Mouse (Mus musculus) MN1 (cell line): ENCODE measurements around the gene Ryr1.

ENCODE experiments used
- DNase-seq: peaks from one replicate; pipeline ENCODE4 v3.0.0-alpha.2; 2016; ENCODE audit warnings: low spot score

The Ryr1 gene

DNA sequence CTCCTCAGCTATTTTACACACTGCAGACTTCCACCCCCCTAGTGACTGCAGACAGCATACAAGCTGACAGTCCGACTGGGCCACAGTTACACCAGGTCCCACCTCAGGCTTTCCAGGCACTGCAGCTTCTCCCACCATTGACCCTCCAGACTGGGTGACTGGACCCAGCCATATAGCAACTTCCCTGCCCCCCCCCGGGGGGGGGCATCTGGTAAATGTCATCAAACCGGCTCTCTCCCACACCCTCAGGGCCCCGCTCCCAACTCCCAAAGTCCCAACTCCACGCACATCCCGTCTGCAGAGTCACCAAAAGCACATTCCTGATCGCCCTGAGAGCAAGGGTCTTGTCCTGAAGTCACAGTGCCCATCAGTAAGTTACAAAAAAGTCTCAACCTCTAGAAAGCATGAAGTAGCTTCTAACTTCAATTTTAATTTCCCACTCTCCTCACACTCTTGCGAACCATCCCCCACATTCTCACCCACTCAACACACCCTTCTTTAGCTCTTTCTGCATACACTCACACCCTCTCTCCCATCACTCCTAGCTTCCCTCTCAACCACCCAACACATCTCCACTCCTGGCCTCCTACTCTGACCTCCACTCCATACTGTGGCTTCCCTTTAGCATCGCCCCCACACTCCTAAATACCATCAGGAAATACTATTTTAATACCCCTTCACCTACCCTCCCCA, 164.5 kb downstream of the Ryr1 start:
- no peak for DNase-seq

DNA sequence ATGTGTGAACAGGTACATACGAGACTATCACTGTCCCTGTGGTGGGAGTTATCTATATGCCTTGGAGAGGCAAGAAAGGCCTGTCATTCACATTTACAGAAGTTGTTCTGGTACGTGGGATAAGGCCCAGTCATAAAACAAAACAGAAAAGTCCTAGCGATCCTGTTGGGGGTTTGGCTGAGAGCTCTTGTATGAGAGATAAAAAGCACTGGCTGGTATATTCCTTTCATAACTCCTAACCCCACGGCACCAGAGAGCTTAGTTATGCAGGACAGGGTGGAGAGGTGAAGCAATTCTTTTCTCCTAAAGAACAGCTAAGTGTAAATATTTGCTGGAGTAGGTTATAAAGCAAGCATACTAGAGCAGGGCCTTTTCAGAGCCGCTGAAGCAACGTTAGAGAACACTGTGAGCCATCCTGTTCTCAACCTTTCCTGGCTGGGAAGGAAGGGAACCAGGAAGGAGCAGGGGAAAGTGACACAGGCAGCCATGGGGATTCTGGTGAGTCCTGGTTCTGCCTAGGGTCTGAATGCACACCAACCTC, 165.4 kb downstream of the Ryr1 start:
- no peak for DNase-seq

GRCm38 (mm10) chr7:28958770-28959169, 166.2 kb downstream of the Ryr1 start:
- no peak for DNase-seq

DNA sequence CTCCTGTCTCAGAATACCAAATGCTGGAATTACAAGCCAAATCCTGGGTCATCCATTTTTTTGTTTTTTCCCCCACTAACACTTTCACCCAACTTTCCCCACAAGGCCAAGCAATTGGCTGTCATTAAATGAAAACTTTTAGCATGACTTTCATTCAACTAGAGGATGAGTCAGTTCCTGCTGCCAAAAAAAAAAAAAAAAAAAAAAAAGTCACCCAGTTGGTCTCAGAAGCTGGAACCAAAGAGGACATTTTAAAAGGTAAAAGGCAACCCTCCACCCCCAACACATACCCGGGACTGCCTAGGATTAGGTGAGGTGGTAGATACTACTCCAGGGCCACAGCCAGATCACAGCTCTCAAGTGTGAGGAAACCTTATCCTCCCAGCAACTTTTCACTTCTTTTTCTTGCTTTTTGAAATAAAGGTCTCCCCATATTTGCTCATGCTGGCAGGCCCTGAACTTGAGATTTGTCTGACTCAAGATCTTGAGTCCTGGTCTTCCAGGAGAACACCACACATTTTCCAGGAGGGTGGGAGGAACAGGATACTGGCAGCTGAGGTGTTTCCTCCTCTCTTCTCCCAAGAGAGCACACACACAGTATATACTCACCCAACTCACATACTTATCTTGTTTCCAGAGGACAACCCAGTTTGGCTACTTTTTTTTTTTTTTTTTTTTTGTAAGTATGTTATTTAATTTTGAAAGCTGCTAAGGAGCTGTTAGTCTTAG, 166.8 kb downstream of the Ryr1 start:
- no peak for DNase-seq

DNA sequence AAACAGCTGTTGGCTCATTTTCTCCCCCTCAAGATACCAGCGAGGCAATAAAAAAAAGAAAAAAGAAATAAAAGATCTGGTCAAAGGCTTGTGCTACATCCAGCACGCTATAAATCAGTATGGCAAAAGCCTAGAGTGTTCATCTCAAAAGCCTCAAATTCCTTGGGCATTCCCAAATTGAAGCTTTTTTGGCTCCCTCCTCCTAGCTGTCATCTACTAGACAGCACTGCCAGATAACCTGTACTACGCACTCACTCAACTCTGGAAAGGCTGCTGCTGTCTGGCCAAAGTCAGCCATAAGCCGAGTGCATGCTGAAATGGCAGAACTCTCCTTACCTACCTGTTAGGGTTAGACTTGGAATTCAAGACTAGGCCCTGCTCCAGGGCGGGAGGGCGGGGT, 167.7 kb downstream of the Ryr1 start:
- DNase-seq, result no peak

DNA sequence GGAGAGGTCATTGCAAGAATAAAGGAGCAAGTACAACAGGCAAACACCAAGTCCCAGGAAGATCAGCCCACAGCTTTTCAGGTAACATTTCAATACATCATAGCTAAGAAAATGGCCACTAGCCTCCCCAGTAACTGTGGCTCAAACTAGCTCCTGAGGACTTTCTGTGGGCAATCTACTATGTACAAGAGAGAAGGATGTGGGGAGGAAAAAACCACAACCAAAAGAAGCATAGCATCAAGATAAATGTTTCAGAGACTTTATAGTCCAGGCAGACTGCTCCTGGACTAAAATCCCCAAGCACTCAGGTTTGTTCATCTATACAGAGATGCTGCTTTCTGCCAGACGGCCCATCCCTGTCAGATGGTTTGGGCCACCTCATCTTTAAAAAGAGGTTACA, 168.7 kb downstream of the Ryr1 start:
- DNase-seq, result no peak

- no peak for DNase-seq
These were observed 169.6 kb downstream of the Ryr1 start for GRCm38 (mm10) chr7:28955295-28955897.

GRCm38 (mm10) chr7:28954773-28955172, 170.2 kb downstream of the Ryr1 start:
- no peak for DNase-seq

GRCm38 (mm10) chr7:28953476-28954376, 171.3 kb downstream of the Ryr1 start:
- no peak for DNase-seq
